Mouse (Mus musculus): ENCODE measurements at regions not wholly inside any gene's neighbourhood (a gene's known extent, or its start where the extent isn't known, plus 50 kb on each side); places are given as distances from the start of the nearest gene placed in this dataset.

DNA sequence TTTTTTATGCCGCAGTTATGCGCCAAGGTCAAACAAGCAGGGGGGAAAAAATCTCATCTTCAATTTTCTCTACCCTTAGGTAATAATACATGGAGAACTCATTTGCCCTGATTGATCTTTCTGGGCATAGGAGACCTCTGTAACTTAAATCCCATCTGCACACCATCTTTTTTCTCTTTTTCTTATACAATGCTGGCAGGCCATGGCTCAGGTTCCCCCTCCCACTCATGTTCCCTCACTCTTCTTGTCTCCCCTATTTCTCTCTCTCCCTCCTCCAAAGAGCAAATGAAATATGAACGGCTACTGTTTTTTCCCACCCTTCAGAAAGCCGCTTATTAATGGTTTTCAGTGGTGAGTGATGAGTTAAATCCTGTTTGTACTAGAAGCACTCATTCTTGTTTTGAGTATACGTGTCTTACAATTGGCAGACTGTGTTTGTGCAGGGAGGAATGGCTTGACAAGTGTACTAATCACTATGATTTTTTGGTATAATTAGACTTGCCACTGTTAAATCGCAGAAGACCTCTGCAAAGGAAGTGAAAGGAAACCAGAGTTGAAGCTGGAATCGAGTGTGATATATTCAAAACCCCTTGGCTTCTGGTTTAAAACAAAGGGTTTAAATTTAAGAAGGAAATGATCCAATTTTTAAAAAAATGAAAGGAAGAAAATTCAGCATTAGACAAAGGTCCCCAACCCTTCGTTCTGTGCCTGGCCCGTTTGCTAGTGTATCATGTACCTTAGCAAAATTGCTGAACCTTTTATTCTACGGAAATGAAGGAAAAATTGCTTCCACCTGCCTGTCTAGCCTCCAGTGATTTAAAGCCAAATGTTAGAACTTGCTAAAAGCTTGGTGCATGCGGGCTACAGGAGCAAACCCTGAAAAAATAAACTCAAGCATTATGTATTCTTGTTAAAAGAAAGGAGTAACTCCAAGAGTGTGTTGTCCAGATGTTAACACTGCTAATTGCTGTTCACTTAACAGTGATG is 336.4 kb downstream of the Phf3 start:
- Histone ChIP-seq H3K27me3 (replicated peaks) (no peaks in the 10 kb centered on the region), H3K27ac (no peak overlapping the region), H3K4me1 (replicated peaks) (no peaks in the 10 kb centered on the region), H3K4me3 (replicated peaks) (no peak overlapping the region), H3K36me3 (no peaks in the 10 kb centered on the region), H3K4me2 (replicated peaks) (no peak overlapping the region), H3K9me3 (no peaks in the 10 kb centered on the region), H3K9ac (no peak overlapping the region)
- 48% methylated on average over 11 of the region's 11 CpGs for WGBS
- no peak for ATAC-seq

DNA sequence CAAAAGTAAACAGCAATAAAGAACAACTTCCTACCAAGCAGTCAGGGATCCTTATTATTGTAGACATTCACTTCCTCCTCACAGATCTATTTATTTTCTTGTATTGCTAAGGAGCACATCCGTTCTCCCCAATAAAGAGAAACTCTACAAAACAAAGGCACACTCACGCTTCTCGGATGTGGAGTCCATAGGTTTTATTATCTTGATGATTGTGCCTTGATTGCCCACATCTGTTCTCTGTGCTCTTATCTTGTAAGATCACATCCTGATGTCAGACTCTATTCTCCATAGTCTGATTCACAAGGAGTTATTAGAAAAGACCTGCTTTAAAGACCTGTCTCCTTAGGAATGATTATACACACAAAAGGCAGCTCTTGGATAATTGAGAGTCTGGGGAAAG is 356.4 kb downstream of the Phf3 start:
- no peaks in the 10 kb centered on the region for H3K27me3 ChIP-seq (replicated peaks)
- no peak for ATAC-seq
- H3K9ac ChIP-seq, result no peak overlapping the region
- H3K9me3 ChIP-seq, result no peaks in the 10 kb centered on the region
- 53% methylated on average over 3 of the region's 3 CpGs for WGBS
- no peak overlapping the region for H3K4me2 ChIP-seq (replicated peaks)
- no peaks in the 10 kb centered on the region for H3K36me3 ChIP-seq
- no peak overlapping the region for H3K27ac ChIP-seq
- no peaks in the 10 kb centered on the region for H3K4me1 ChIP-seq (replicated peaks)
- H3K4me3 ChIP-seq (replicated peaks), result no peak overlapping the region

GRCm38 (mm10) chr1:30515846-30516245 is 357.9 kb downstream of the Phf3 start:
- no peaks in the 10 kb centered on the region for H3K36me3 ChIP-seq
- no peak overlapping the region for H3K9ac ChIP-seq
- H3K4me1 ChIP-seq (replicated peaks), result no peaks in the 10 kb centered on the region
- H3K4me3 ChIP-seq (replicated peaks), result no peak overlapping the region
- H3K4me2 ChIP-seq (replicated peaks), result no peak overlapping the region
- no peaks in the 10 kb centered on the region for H3K9me3 ChIP-seq
- no peaks in the 10 kb centered on the region for H3K27me3 ChIP-seq (replicated peaks)
- ATAC-seq, result no peak
- no peak overlapping the region for H3K27ac ChIP-seq
- WGBS, result 90% methylated on average over 6 of the region's 6 CpGs

DNA sequence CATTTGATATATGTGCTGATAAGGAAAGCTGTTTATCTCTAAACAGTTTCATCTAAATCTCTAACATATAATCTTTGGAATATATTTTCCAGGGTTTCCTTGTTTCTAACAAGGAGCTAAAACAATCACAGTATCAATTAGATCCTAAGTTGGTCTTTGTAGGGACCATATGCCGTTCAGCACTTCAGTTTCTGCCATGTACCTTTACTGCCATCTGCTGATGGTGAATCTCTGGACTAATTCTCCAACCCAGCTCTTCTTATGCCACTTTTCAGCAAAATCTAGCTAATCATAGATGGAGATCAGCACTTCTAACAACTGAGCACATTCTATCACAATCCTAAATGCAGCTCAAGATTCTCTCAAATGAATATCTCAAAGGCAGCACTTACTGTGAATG is 370.5 kb downstream of the Phf3 start:
- no peak for ATAC-seq
- H3K4me1 ChIP-seq (replicated peaks), result no peaks in the 10 kb centered on the region
- 22% methylated on average over 1 of the region's 1 CpGs for WGBS

DNA sequence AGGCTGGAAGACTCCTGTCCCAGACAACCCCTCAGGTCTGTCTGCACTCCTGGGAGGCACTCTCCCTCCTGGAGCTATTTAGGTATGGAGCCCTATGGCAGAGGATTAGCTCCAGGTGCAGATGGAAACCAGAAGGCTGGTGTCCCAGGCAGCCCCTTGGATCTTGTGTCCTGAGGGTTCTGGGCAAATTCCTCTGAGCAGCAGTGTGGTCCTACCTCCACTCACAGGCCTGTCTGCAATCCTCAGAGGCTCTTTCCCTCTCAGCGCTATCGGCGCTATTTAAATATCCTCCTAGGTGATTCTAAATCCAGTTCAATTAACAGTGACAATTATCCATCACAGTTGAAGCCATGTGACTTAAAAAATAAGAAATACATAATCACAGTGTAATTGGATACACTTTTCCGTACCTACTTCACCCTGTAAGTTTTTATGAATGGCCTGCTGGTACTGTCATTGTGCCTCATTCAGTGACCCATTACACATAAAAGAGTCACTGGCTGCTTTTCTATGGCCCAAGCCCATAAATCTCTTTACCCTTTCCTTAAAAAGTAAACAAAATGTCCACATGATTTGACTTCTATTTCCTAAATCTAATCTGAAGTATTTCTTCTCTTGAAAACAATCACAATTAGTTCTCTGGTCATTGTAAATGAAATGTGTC is 413.3 kb downstream of the Phf3 start:
- Histone ChIP-seq H3K4me1 (replicated peaks) (no peaks in the 10 kb centered on the region), H3K9me3 (no peaks in the 10 kb centered on the region), H3K9ac (no peak overlapping the region), H3K4me3 (replicated peaks) (no peak overlapping the region), H3K4me2 (replicated peaks) (no peak overlapping the region), H3K27me3 (replicated peaks) (no peaks in the 10 kb centered on the region), H3K36me3 (no peaks in the 10 kb centered on the region), H3K27ac (no peak overlapping the region)
- ATAC-seq, result no peak
- 84% methylated on average over 4 of the region's 4 CpGs for WGBS

More for the DNA sequence above, 370.5 kb downstream of the Phf3 start:
- Histone ChIP-seq H3K4me3 (replicated peaks) (no peak overlapping the region), H3K9ac (no peak overlapping the region), H3K36me3 (no peaks in the 10 kb centered on the region), H3K4me2 (replicated peaks) (no peak overlapping the region), H3K27me3 (replicated peaks) (no peaks in the 10 kb centered on the region), H3K9me3 (no peaks in the 10 kb centered on the region), H3K27ac (no peak overlapping the region)

- no peak for ATAC-seq
- H3K4me3 ChIP-seq (replicated peaks), result no peak overlapping the region
- WGBS, result 57% methylated on average over 1 of the region's 1 CpGs
- H3K4me2 ChIP-seq (replicated peaks), result no peak overlapping the region
- no peaks in the 10 kb centered on the region for H3K27me3 ChIP-seq (replicated peaks)
- H3K27ac ChIP-seq, result no peak overlapping the region
- no peak overlapping the region for H3K9ac ChIP-seq
- no peaks in the 10 kb centered on the region for H3K36me3 ChIP-seq
- H3K9me3 ChIP-seq, result no peaks in the 10 kb centered on the region
- H3K4me1 ChIP-seq (replicated peaks), result no peaks in the 10 kb centered on the region
Observed at GRCm38 (mm10) chr1:30437964-30438363, 435.8 kb downstream of the Phf3 start.

DNA sequence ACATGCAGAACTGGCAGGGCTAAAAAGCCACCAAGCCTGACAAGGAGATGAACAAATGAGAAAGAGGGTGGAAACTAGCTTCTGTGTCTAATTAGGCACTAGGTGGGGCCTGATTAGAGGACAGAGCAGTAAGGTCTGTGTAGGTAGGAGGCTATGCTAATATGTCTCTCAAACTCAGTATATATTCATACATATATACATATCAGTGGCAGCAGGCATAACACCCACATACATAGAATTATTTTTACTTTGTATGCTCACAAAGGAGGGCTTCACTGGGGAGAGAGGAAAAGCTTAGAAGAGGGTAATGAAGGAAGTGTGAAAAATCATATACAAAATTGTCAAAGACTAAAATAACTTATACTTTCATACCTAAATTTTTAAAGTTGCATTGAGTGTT is 457.1 kb downstream of the Phf3 start:
- no peak for ATAC-seq
- no peaks in the 10 kb centered on the region for H3K36me3 ChIP-seq
- no peak overlapping the region for H3K4me3 ChIP-seq (replicated peaks)

DNA sequence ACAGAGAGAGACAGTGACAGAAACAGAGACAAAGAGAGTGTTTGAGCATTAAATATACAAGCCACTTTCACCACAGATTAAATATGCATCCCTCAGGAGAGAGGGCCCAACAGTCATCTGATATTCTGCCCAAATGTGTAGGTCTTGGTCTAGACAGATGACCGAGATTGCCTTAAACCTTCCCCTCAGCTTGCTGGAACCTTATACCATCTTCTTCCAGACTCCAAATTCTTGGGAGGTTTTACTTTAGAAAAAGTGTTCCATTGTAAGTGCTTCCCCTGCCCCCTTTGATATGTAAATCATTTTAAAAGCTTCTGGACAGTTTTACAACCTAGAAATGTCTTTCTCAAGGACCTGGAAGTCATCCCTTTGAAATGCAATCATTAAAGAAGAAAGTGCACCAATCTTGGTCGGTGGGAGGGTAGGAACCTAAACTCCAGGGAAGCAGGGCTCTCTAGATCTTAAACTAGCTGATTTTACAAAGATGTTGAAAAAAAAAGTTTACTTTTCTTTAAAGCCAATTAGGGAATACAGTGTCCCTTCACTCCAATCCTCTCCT is 458.8 kb downstream of the Phf3 start:
- H3K4me1 ChIP-seq (replicated peaks), result no peaks in the 10 kb centered on the region
- 13% methylated on average over 2 of the region's 2 CpGs for WGBS
- H3K4me2 ChIP-seq (replicated peaks), result no peak overlapping the region
- no peak for ATAC-seq
- no peaks in the 10 kb centered on the region for H3K9me3 ChIP-seq
- no peaks in the 10 kb centered on the region for H3K27me3 ChIP-seq (replicated peaks)
- H3K27ac ChIP-seq, result no peak overlapping the region
- H3K4me3 ChIP-seq (replicated peaks), result no peak overlapping the region
- no peaks in the 10 kb centered on the region for H3K36me3 ChIP-seq
- H3K9ac ChIP-seq, result no peak overlapping the region

More for the DNA sequence above, 457.1 kb downstream of the Phf3 start:
- Histone ChIP-seq H3K9me3 (no peaks in the 10 kb centered on the region), H3K27ac (no peak overlapping the region), H3K27me3 (replicated peaks) (no peaks in the 10 kb centered on the region), H3K9ac (no peak overlapping the region), H3K4me2 (replicated peaks) (no peak overlapping the region), H3K4me1 (replicated peaks) (no peaks in the 10 kb centered on the region)

Data from intestine, embryonic 15.5 days (tissue).